Mouse (Mus musculus) intestine, postnatal 0 days (tissue): ENCODE results near the gene Mrpl3. TPM values are rescaled to one million over a fixed set of nuclear protein-coding genes. Genes with fewer than 3 reads are reported as not detected.

Experiments
- ATAC-seq: fragments of 200-750 bp; cut with Nextera tagmentation; 2 replicates; pipeline ENCODE4 v1.8.0; 2017; ENCODE audit warnings: mild to moderate bottlenecking, moderate TSS enrichment, moderate library complexity
- H3K27ac ChIP-seq: fragments of 300-500 bp; sonication (generic); 2 replicates; pipeline ENCODE4 v1.5.1; 2014; ENCODE audit warnings: mild to moderate bottlenecking, low read depth, low read length, moderate library complexity
- H3K27me3 ChIP-seq: fragments of 300-500 bp; sonication (generic); replicated peaks from 2 replicates; pipeline ENCODE4 v1.6.1; 2014; ENCODE audit warnings: low read length, mixed read lengths; ENCODE audit not compliant: control insufficient read depth, insufficient read depth
- H3K36me3 ChIP-seq: fragments of 300-500 bp; sonication (generic); 2 replicates; pipeline ENCODE4 v1.6.1; 2014; ENCODE audit warnings: mild to moderate bottlenecking, moderate library complexity; ENCODE audit not compliant: control insufficient read depth, insufficient read depth
- H3K4me1 ChIP-seq: fragments of 300-500 bp; sonication (generic); replicated peaks from 2 replicates; pipeline ENCODE4 v1.6.1; 2014; ENCODE audit warnings: antibody characterized with exemption, low read length, mixed read lengths; ENCODE audit not compliant: control insufficient read depth, insufficient read depth
- H3K4me2 ChIP-seq: fragments of 300-500 bp; sonication (generic); replicated peaks from 2 replicates; pipeline ENCODE4 v1.6.1; 2014; ENCODE audit warnings: low read depth, mild to moderate bottlenecking, moderate library complexity
- H3K4me3 ChIP-seq: fragments of 300-500 bp; sonication (generic); 2 replicates; pipeline ENCODE4 v1.5.1; 2014; ENCODE audit warnings: low read depth, low read length
- H3K9ac ChIP-seq: fragments of 300-500 bp; sonication (generic); 2 replicates; pipeline ENCODE4 v1.6.1; 2014; ENCODE audit warnings: mild to moderate bottlenecking, low read depth, low read length
- H3K9me3 ChIP-seq: fragments of 300-500 bp; sonication (generic); 2 replicates; pipeline ENCODE4 v1.6.1; 2016; ENCODE audit warnings: mixed run types; ENCODE audit not compliant: control insufficient read depth
- CTCF ChIP-seq: sonication (generic); IDR thresholded peaks from 2 replicates; pipeline ENCODE4 v1.5.1; 2016; ENCODE audit warnings: low read depth, mild to moderate bottlenecking, control low read depth, antibody characterized with exemption, moderate library complexity
- WGBS: fragments of 180-500 bp; shearing (Covaris S2); extraction: QIAGEN DNeasy Blood & Tissue Kit; methylation state at CpG from one replicate; pipeline ENCODE4 v1.1.7; 2014; 5-methylcytosine and 5-hydroxymethylcytosine counted together
- polyA plus RNA-seq: library from polyadenylated mRNA; unstranded; fragments of >200 nt; fragmentation: Nextera tagmentation; extraction: Ambion mirVana; gene quantifications from 2 replicates; pipeline ENCODE4 v1.2.1, GENCODE M21; 2015

Mrpl3 gene
- polyA plus RNA-seq, 1 experiment from 2014 or later = 55.5 TPM

- H3K9me3 ChIP-seq = no peaks in the 10 kb centered on the region
- no peak for TF ChIP-seq CTCF
- H3K36me3 ChIP-seq = no peaks in the 10 kb centered on the region
- H3K27me3 ChIP-seq = no peaks in the 10 kb centered on the region
- H3K4me2 ChIP-seq = no peak overlapping the region
- H3K4me3 ChIP-seq = no peak overlapping the region
- no peak for ATAC-seq
- WGBS = 63% methylated on average over 7 of the region's 7 CpGs
- H3K4me1 ChIP-seq = no peaks in the 10 kb centered on the region
- H3K27ac ChIP-seq = no peak overlapping the region
- H3K9ac ChIP-seq = no peak overlapping the region
Measured at GRCm38 (mm10) chr9:105046014-105046413, 7.0 kb upstream of the Mrpl3 start.

GRCm38 (mm10) chr9:105048351-105048750, 4.7 kb upstream of the Mrpl3 start:
- no peak for ATAC-seq
- Histone ChIP-seq H3K9ac (no peak overlapping the region), H3K4me3 (no peak overlapping the region), H3K36me3 (no peaks in the 10 kb centered on the region), H3K27ac (no peak overlapping the region), H3K4me2 (no peak overlapping the region), H3K27me3 (no peaks in the 10 kb centered on the region), H3K4me1 (no peaks in the 10 kb centered on the region), H3K9me3 (no peaks in the 10 kb centered on the region)
- TF ChIP-seq CTCF = no peak
- 70% methylated on average over 10 of the region's 10 CpGs for WGBS

GRCm38 (mm10) chr9:105049636-105050035, 3.4 kb upstream of the Mrpl3 start:
- WGBS = 55% methylated on average over 2 of the region's 2 CpGs
- no peak for TF ChIP-seq CTCF

GRCm38 (mm10) chr9:105050257-105050656, 2.8 kb upstream of the Mrpl3 start:
- no peak overlapping the region for H3K9ac ChIP-seq
- H3K27ac ChIP-seq = no peak overlapping the region
- H3K36me3 ChIP-seq = no peaks in the 10 kb centered on the region
- WGBS = 54% methylated on average over 2 of the region's 2 CpGs
- H3K27me3 ChIP-seq = no peaks in the 10 kb centered on the region
- no peaks in the 10 kb centered on the region for H3K9me3 ChIP-seq
- H3K4me1 ChIP-seq = no peaks in the 10 kb centered on the region
- no peak overlapping the region for H3K4me2 ChIP-seq
- TF ChIP-seq CTCF = peak; percentile 26
- H3K4me3 ChIP-seq = no peak overlapping the region
- ATAC-seq = no peak

More at GRCm38 (mm10) chr9:105049636-105050035, 3.4 kb upstream of the Mrpl3 start:
- H3K4me1 ChIP-seq = no peaks in the 10 kb centered on the region
- no peaks in the 10 kb centered on the region for H3K36me3 ChIP-seq
- no peak for ATAC-seq
- H3K9me3 ChIP-seq = no peaks in the 10 kb centered on the region
- H3K4me2 ChIP-seq = no peak overlapping the region
- no peak overlapping the region for H3K4me3 ChIP-seq
- H3K27ac ChIP-seq = no peak overlapping the region
- H3K27me3 ChIP-seq = no peaks in the 10 kb centered on the region
- H3K9ac ChIP-seq = no peak overlapping the region

GRCm38 (mm10) chr9:105053812-105054211, 773 bp downstream of the Mrpl3 start:
- no peaks in the 10 kb centered on the region for H3K9me3 ChIP-seq
- 36% methylated on average over 4 of the region's 4 CpGs for WGBS
- no peak for TF ChIP-seq CTCF
- H3K36me3 ChIP-seq = peaks cover 31% of the 10 kb centered on the region
- H3K4me1 ChIP-seq = no peaks in the 10 kb centered on the region
- no peaks in the 10 kb centered on the region for H3K27me3 ChIP-seq
- peak overlapping the region; percentile 80 for H3K4me3 ChIP-seq
- no peak for ATAC-seq
- H3K9ac ChIP-seq = peak overlapping the region; percentile 92
- peak overlapping the region; percentile 66 for H3K4me2 ChIP-seq
- peak overlapping the region; percentile 55; the same call in 1 of the 2 replicates for H3K27ac ChIP-seq

GRCm38 (mm10) chr9:105069106-105069505, 16.1 kb downstream of the Mrpl3 start:
- H3K4me2 ChIP-seq = no peak overlapping the region
- H3K27ac ChIP-seq = no peak overlapping the region
- WGBS = 93% methylated on average over 10 of the region's 10 CpGs
- TF ChIP-seq CTCF = no peak
- peaks cover 40% of the 10 kb centered on the region for H3K36me3 ChIP-seq
- no peaks in the 10 kb centered on the region for H3K4me1 ChIP-seq
- H3K4me3 ChIP-seq = no peak overlapping the region
- no peaks in the 10 kb centered on the region for H3K27me3 ChIP-seq
- H3K9me3 ChIP-seq = no peaks in the 10 kb centered on the region
- H3K9ac ChIP-seq = no peak overlapping the region
- ATAC-seq = no peak
